ENCODE assay signal across 11 mouse cellular contexts in genomic region chr11:89388851-89389250, GRCm38 (mm10).
"Had no signal": no experiment of that assay in that cellular context is flagged by ENCODE, and none has a peak within 500 bp of the region (broad histone marks: within the 10 kb centered on the region; RNA-seq: fewer than 3 reads in every experiment).

No protein-coding gene starts in this region.

- DNase-seq: gastrocnemius, postnatal 14 days; gastrocnemius, postnatal 36 days; heart, adult 2 months; kidney, adult 11 months; kidney, adult 2 months; kidney, adult 9 months; kidney, postnatal 14 days; kidney, postnatal 36 days; layer of hippocampus, adult 9-11 months; layer of hippocampus, postnatal 36 days; left cerebral cortex, postnatal 4 days had no signal
